Mouse (Mus musculus) lung, adult 2 months (tissue): ENCODE measurements around the gene Mettl16. TPM values are rescaled to one million over a fixed set of nuclear protein-coding genes. Genes with fewer than 3 reads are reported as not detected.

Experiments
- DNase-seq: peaks from one replicate; pipeline ENCODE4 v3.0.0; 2022
- H3K4me1 ChIP-seq: fragments of 200-500 bp; 2 replicates; pipeline ENCODE4 v1.6.1; 2011; ENCODE audit warnings: low read length; ENCODE audit not compliant: control insufficient read depth, insufficient read depth
- H3K4me3 ChIP-seq: fragments of 200-500 bp; replicated peaks from 2 replicates; pipeline ENCODE3; 2011; ENCODE audit warnings: low read depth, mild to moderate bottlenecking, control low read depth, low read length; ENCODE audit errors: extremely low read depth
- CTCF ChIP-seq: fragments of 200-500 bp; IDR thresholded peaks from 2 replicates; pipeline ENCODE4 v1.5.1; 2011; ENCODE audit warnings: mild to moderate bottlenecking, low read length, control low read depth; ENCODE audit not compliant: insufficient read depth
- POLR2A ChIP-seq: fragments of 200-500 bp; IDR thresholded peaks from 2 replicates; pipeline ENCODE4 v1.6.1; 2011; ENCODE audit warnings: low read depth, mild to moderate bottlenecking, control low read depth, low read length, borderline replicate concordance; ENCODE audit errors: extremely low read depth
- WGBS: fragments of 180-500 bp; shearing (Covaris S2); methylation state at CpG from one replicate; pipeline ENCODE4 v1.1.7; 2018; 5-methylcytosine and 5-hydroxymethylcytosine counted together
- polyA plus RNA-seq: library from polyadenylated mRNA; depleted of rRNA; stranded (reverse); fragments of >200 nt; gene quantifications from 2 replicates; pipeline ENCODE4 v1.2.3, GENCODE M21; 2012; rRNA removed

Gene Mettl16
- polyA plus RNA-seq: 2.5 and 2.6 TPM in 2 replicates

- H3K4me3 ChIP-seq: peak within 1 kb of the TSS; percentile 94
- peak; percentile 88 for DNase-seq
- TF ChIP-seq POLR2A (peak; percentile 89; the same call in 1 of the 2 replicates), CTCF (no peak)
- under 1% methylated on average over 43 of the region's 43 CpGs for WGBS
- peaks cover 6% of the 10 kb centered on the region for H3K4me1 ChIP-seq
Measured at GRCm38 (mm10) chr11:74770595-74771207, at the start of gene Mettl16. Gene Mettl16, plus strand, starts transcription at chr11:74770830.

GRCm38 (mm10) chr11:74721141-74721540 is 49.5 kb upstream of the Mettl16 start:
- Histone ChIP-seq H3K4me3 (peak overlapping the region; percentile 3), H3K4me1 (peaks cover 15% of the 10 kb centered on the region)
- WGBS: 34% methylated on average over 2 of the region's 2 CpGs
- TF ChIP-seq POLR2A: no peak
- no peak for TF ChIP-seq CTCF
- no peak for DNase-seq

GRCm38 (mm10) chr11:74721971-74722370 is 48.7 kb upstream of the Mettl16 start:
- whole genome bisulfite sequencing: 14% methylated on average over 3 of the region's 3 CpGs
- TF ChIP-seq POLR2A: no peak
- TF ChIP-seq CTCF: no peak
- no peak for DNase-seq
- no peak overlapping the region for H3K4me3 ChIP-seq
- peaks cover 12% of the 10 kb centered on the region for H3K4me1 ChIP-seq

GRCm38 (mm10) chr11:74723357-74724234 is 47.0 kb upstream of the Mettl16 start:
- DNase-seq: peak; percentile 85
- Histone ChIP-seq H3K4me3 (peak overlapping the region; percentile 97), H3K4me1 (peaks cover 12% of the 10 kb centered on the region)
- under 1% methylated on average over 59 of the region's 75 CpGs for WGBS
- TF ChIP-seq CTCF (no peak), POLR2A (peak; percentile 45; the same call in 1 of the 2 replicates)

GRCm38 (mm10) chr11:74724235-74724791 is 46.3 kb upstream of the Mettl16 start, which contains the start of gene Pafah1b1:
Gene Pafah1b1, minus strand, starts transcription at chr11:74724670.
- peak; percentile 94 for DNase-seq
- Histone ChIP-seq H3K4me1 (peaks cover 9% of the 10 kb centered on the region), H3K4me3 (peak within 1 kb of the TSS; percentile 97)
- under 1% methylated on average over 39 of the region's 56 CpGs for WGBS
- 0 out of 2 replicates have a peak, but pooled peaks have one; percentile 20 for TF ChIP-seq CTCF
- peak; percentile 85 for TF ChIP-seq POLR2A

- Histone ChIP-seq H3K4me3 (no peak overlapping the region), H3K4me1 (peaks cover 6% of the 10 kb centered on the region)
- TF ChIP-seq POLR2A (no peak), CTCF (no peak)
- DNase-seq: no peak
- 60% methylated on average over 5 of the region's 5 CpGs for WGBS
Measured at GRCm38 (mm10) chr11:74725181-74725580, 45.4 kb upstream of the Mettl16 start.

GRCm38 (mm10) chr11:74734917-74735316 is 35.7 kb upstream of the Mettl16 start:
- Histone ChIP-seq H3K4me3 (no peak overlapping the region), H3K4me1 (no peaks in the 10 kb centered on the region)
- TF ChIP-seq CTCF (no peak), POLR2A (no peak)
- no peak for DNase-seq
- WGBS: 30% methylated on average over 7 of the region's 7 CpGs

GRCm38 (mm10) chr11:74737861-74738260 is 32.8 kb upstream of the Mettl16 start:
- no peak for TF ChIP-seq POLR2A
- no peak for TF ChIP-seq CTCF
- H3K4me3 ChIP-seq: no peak overlapping the region
- 51% methylated on average over 3 of the region's 3 CpGs for WGBS
- no peaks in the 10 kb centered on the region for H3K4me1 ChIP-seq
- no peak for DNase-seq

GRCm38 (mm10) chr11:74748022-74748421 is 22.6 kb upstream of the Mettl16 start:
- no peaks in the 10 kb centered on the region for H3K4me1 ChIP-seq
- 39% methylated on average over 4 of the region's 4 CpGs for WGBS
- DNase-seq: no peak
- TF ChIP-seq CTCF (no peak), POLR2A (no peak)
- H3K4me3 ChIP-seq: no peak overlapping the region
